ENCODE assay signal across 15 mouse cellular contexts in the genomic region with DNA sequence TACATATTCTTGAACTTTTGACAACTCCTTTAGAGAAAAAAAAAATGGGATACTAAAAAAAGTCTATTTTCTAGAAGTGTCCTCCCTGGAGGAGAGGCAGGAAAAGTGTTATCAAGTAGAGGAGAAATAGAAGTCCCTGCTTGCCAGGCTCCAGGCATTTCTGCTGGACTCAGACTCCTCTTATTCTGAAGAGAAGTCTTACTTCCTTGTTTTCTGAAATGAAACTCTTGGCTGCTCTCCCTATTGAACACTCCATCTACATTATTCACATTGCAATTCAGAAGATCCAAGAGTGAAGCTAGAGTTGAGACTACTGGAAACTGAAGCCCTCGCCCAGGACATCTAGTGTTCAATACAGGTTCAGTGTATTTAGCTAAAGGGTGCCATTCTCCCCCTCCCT. TPM values are rescaled to one million over a fixed set of nuclear protein-coding genes. Genes with fewer than 3 reads are reported as not detected.
DNase-seq lines count a peak whose midpoint lies in the region; ATAC-seq and TF ChIP-seq lines count a peak whose summit lies in the region.
"Had no signal": no experiment of that assay in that cellular context is flagged by ENCODE, and none has a peak within 500 bp of the region (broad histone marks: within the 10 kb centered on the region; RNA-seq: fewer than 3 reads in every experiment).

A gene (plus strand): TSS at position 260 of the 400 bp plus-strand sequence.

- no peaks in the 10 kb centered on the region for H3K4me1 ChIP-seq in intestine, embryonic 15.5 days (replicated peaks)
- H3K4me1 ChIP-seq in liver, embryonic 16.5 days (ENCODE audit: control insufficient read depth, low read depth, low read length) = no peaks in the 10 kb centered on the region; the same call in 1 of the 2 replicates
- H3K4me1 ChIP-seq: forebrain, embryonic 13.5 days; midbrain, embryonic 12.5 days; neural tube, embryonic 13.5 days had no signal

- POLR2A ChIA-PET in Patski (lab: Charles Lee) = no interaction called here

- no peaks in the 10 kb centered on the region for H3K9me3 ChIP-seq in intestine, embryonic 15.5 days
- no peaks in the 10 kb centered on the region for H3K9me3 ChIP-seq in liver, embryonic 16.5 days (replicated peaks; ENCODE audit: control insufficient read depth, low read length)
- H3K9me3 ChIP-seq: forebrain, embryonic 13.5 days; midbrain, embryonic 12.5 days; neural tube, embryonic 13.5 days had no signal

- no peaks in the 10 kb centered on the region for H3K36me3 ChIP-seq in intestine, embryonic 15.5 days
- H3K36me3 ChIP-seq in liver, embryonic 16.5 days (ENCODE audit: control insufficient read depth, insufficient read depth) = no peaks in the 10 kb centered on the region
- H3K36me3 ChIP-seq: midbrain, embryonic 12.5 days; neural tube, embryonic 13.5 days had no signal

- no peak within 1 kb of the TSS for H3K9ac ChIP-seq in intestine, embryonic 15.5 days
- H3K9ac ChIP-seq in liver, embryonic 16.5 days (ENCODE audit: low read depth, low read length) = no peak within 1 kb of the TSS
- H3K9ac ChIP-seq: forebrain, embryonic 13.5 days; midbrain, embryonic 12.5 days; neural tube, embryonic 13.5 days had no signal

- in situ Hi-C loops in Patski (cut with MboI; ENCODE audit: low pct_unique_long_range_greater_than_20kb) = no loop called here

- no peak for TF ChIP-seq CTCF in Patski (IDR thresholded peaks at IDR 0.05)

- DNase-seq in gastrocnemius, adult 18-20 months (ENCODE audit: low spot score) = peak; percentile 36
- no peak for DNase-seq in gastrocnemius, postnatal 10 days
- peak; percentile 13 for DNase-seq in Patski (ENCODE audit: low read depth, low spot score)
- DNase-seq in cerebellum, adult 9-10 months = no peak
- no peak for DNase-seq in cerebellum, postnatal 36 days
- DNase-seq in layer of hippocampus, postnatal 10 days (ENCODE audit: low spot score in 2 of 2) = no peak
- DNase-seq: right cerebral cortex, postnatal 4 days; thymus, adult 18-20 months had no signal

- WGBS in intestine, embryonic 15.5 days = 69% methylated on average over 1 of the region's 1 CpGs
- 48% methylated on average over 1 of the region's 1 CpGs for WGBS in liver, embryonic 16.5 days (ENCODE audit: insufficient replicate concordance)

- CTCF ChIA-PET in Patski (lab: Charles Lee) = no interaction called here

- no peak within 1 kb of the TSS for H3K4me2 ChIP-seq in intestine, embryonic 15.5 days (replicated peaks)
- no peak within 1 kb of the TSS for H3K4me2 ChIP-seq in liver, embryonic 16.5 days (ENCODE audit: low read depth, low read length)
- H3K4me2 ChIP-seq: forebrain, embryonic 13.5 days; midbrain, embryonic 12.5 days; neural tube, embryonic 13.5 days had no signal

- H3K27me3 ChIP-seq in Patski = no peaks in the 10 kb centered on the region
- no peaks in the 10 kb centered on the region for H3K27me3 ChIP-seq in intestine, embryonic 15.5 days (replicated peaks)
- H3K27me3 ChIP-seq in liver, embryonic 16.5 days (ENCODE audit: control insufficient read depth, insufficient read depth, low read depth, low read length) = no peaks in the 10 kb centered on the region
- H3K27me3 ChIP-seq: forebrain, embryonic 13.5 days; midbrain, embryonic 12.5 days; neural tube, embryonic 13.5 days had no signal

- peak; percentile 51 for ATAC-seq in Patski
- no peak for ATAC-seq in intestine, embryonic 15.5 days
- no peak for ATAC-seq in liver, embryonic 16.5 days (ENCODE audit: low read depth)
- ATAC-seq: forebrain, embryonic 13.5 days had no signal

- no peak within 1 kb of the TSS for H3K27ac ChIP-seq in intestine, embryonic 15.5 days
- H3K27ac ChIP-seq in liver, embryonic 16.5 days (ENCODE audit: low read length) = no peak within 1 kb of the TSS
- H3K27ac ChIP-seq: forebrain, embryonic 13.5 days; midbrain, embryonic 12.5 days; neural tube, embryonic 13.5 days had no signal

- no peak within 1 kb of the TSS for H3K4me3 ChIP-seq in intestine, embryonic 15.5 days (replicated peaks)
- no peak within 1 kb of the TSS for H3K4me3 ChIP-seq in liver, embryonic 16.5 days (ENCODE audit: low read depth, low read length)
- H3K4me3 ChIP-seq: forebrain, embryonic 13.5 days; midbrain, embryonic 12.5 days; neural tube, embryonic 13.5 days had no signal

RNA-seq across cellular contexts. Expression of the gene that starts here (rescaled TPM):
- total RNA-seq in gastrocnemius, adult 18-20 months (2021) = under 1 TPM in 1 of 2 experiments, not detected in 1; 0.66 TPM
- total RNA-seq in gastrocnemius, postnatal 10 days (2021) = under 1 TPM; 0.20 to 0.47 TPM
- 3.7 TPM for polyA plus RNA-seq in Patski (2021)
- 409 and 428 TPM in 2 replicates for polyA plus RNA-seq in intestine, embryonic 15.5 days (2015; fragmentation: Nextera tagmentation; extraction: Ambion mirVana)
- 51.5 and 55.0 TPM in 2 replicates for polyA plus RNA-seq in liver, embryonic 16.5 days (2015; fragmentation: Nextera tagmentation; extraction: Ambion mirVana)
- under 1 TPM; 0.37 to 0.80 TPM for total RNA-seq in layer of hippocampus, postnatal 10 days (2021)
- total RNA-seq: ES-E14; left cerebral cortex, postnatal 14 days had no signal

Comparison
In these comparisons a context has a peak if more than half of its experiments do, and no peak if none do; other contexts are left out.
1. RNA of the gene that starts here (polyA plus RNA-seq): 409 to 428 TPM in intestine, embryonic 15.5 days and 51.5 to 55.0 TPM in liver, embryonic 16.5 days; 3.7 TPM in Patski (single experiment); every median in the first group is over 10 times any median in the second.
2. Peak in DNase-seq in gastrocnemius, adult 18-20 months; RNA of the gene not detected or under 1 TPM.